Mouse (Mus musculus): ENCODE measurements around the gene Rab19. TPM values are rescaled to one million over a fixed set of nuclear protein-coding genes. Genes with fewer than 3 reads are reported as not detected.
"Not testable (repeated sequence)": the region's sequence is repeated elsewhere in the genome, so short reads cannot be mapped to it uniquely, and the experiment has no call there.

Gene Rab19
- polyA plus RNA-seq, 1 experiment from 2014 or later, result 5.1 TPM

DNA sequence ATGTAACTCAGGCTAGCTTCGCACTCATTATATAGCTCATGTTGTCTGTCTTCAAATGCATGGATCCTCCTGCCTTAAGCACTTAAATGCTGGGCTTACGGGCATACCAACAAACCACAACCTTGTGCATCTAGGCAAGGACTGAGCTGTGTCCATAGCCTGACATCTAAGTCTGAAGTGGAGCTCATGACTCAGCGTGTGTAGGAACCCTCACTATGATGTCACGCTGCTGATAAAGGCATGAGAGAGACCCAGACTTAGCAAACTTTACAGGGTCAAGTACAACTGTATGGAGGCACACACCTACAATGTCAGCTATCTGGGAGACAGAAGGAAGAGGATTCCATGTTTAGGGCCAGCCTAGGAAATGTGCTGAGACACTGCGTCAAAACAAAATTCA lies 25.5 kb downstream of the Rab19 start:
- Histone ChIP-seq H3K4me2 (replicated peaks; ENCODE audit: low read depth) (no peak overlapping the region), H3K4me3 (ENCODE audit: low read depth, low read length) (no peak overlapping the region), H3K9me3 (ENCODE audit: control insufficient read depth, low read length) (no peaks in the 10 kb centered on the region), H3K36me3 (ENCODE audit: control insufficient read depth, insufficient read depth, low read length) (peaks cover 3% of the 10 kb centered on the region; the same call in 1 of the 2 replicates), H3K4me1 (replicated peaks; ENCODE audit: control insufficient read depth, insufficient read depth) (no peaks in the 10 kb centered on the region), H3K9ac (ENCODE audit: low read length) (no peak overlapping the region), H3K27ac (replicated peaks) (no peak overlapping the region), H3K27me3 (ENCODE audit: control insufficient read depth, insufficient read depth, low read length) (no peaks in the 10 kb centered on the region)
- ATAC-seq (ENCODE audit: low FRiP score, low TSS enrichment) (0 out of 2 replicates have a peak, but pooled peaks have one; percentile 67), DNase-seq (ENCODE audit: low spot score) (no peak)
- no peak for TF ChIP-seq EP300 (optimal IDR thresholded peaks at IDR 0.05)
- no peak for TF ChIP-seq CTCF (IDR thresholded peaks at IDR 0.05; ENCODE audit: low read depth)
- 87% methylated on average over 5 of the region's 5 CpGs for WGBS

- TF ChIP-seq CTCF (IDR thresholded peaks at IDR 0.05; ENCODE audit: low read depth) (peak; percentile 55), EP300 (optimal IDR thresholded peaks at IDR 0.05) (no peak)
- DNase-seq (ENCODE audit: low spot score) (no peak), ATAC-seq (ENCODE audit: low FRiP score, low TSS enrichment) (no peak)
- Histone ChIP-seq H3K27me3 (ENCODE audit: control insufficient read depth, insufficient read depth, low read length) (no peaks in the 10 kb centered on the region), H3K4me3 (ENCODE audit: low read depth, low read length) (no peak overlapping the region), H3K36me3 (ENCODE audit: control insufficient read depth, insufficient read depth, low read length) (no peaks in the 10 kb centered on the region), H3K4me2 (replicated peaks; ENCODE audit: low read depth) (no peak overlapping the region), H3K4me1 (replicated peaks; ENCODE audit: control insufficient read depth, insufficient read depth) (no peaks in the 10 kb centered on the region), H3K9ac (ENCODE audit: low read length) (no peak overlapping the region), H3K9me3 (ENCODE audit: control insufficient read depth, low read length) (no peaks in the 10 kb centered on the region), H3K27ac (replicated peaks) (no peak overlapping the region)
- WGBS, result 80% methylated on average over 1 of the region's 1 CpGs
Measured at GRCm38 (mm10) chr6:39414106-39414505, 33.1 kb downstream of the Rab19 start.

GRCm38 (mm10) chr6:39415762-39416161 lies 34.8 kb downstream of the Rab19 start:
- 53% methylated on average over 3 of the region's 5 CpGs for WGBS

GRCm38 (mm10) chr6:39416654-39417053 lies 35.7 kb downstream of the Rab19 start:
- H3K36me3 ChIP-seq (ENCODE audit: control insufficient read depth, insufficient read depth, low read length); H3K9me3 ChIP-seq (ENCODE audit: control insufficient read depth, low read length); H3K27me3 ChIP-seq (ENCODE audit: control insufficient read depth, insufficient read depth, low read length); DNase-seq (ENCODE audit: low spot score); ATAC-seq (ENCODE audit: low FRiP score, low TSS enrichment); H3K4me2 ChIP-seq (replicated peaks; ENCODE audit: low read depth); H3K27ac ChIP-seq (replicated peaks); H3K9ac ChIP-seq (ENCODE audit: low read length); H3K4me1 ChIP-seq (replicated peaks; ENCODE audit: control insufficient read depth, insufficient read depth); H3K4me3 ChIP-seq (ENCODE audit: low read depth, low read length): not testable (repeated sequence)

More at GRCm38 (mm10) chr6:39415762-39416161, 34.8 kb downstream of the Rab19 start:
- DNase-seq (ENCODE audit: low spot score) (peak; percentile 76), ATAC-seq (ENCODE audit: low FRiP score, low TSS enrichment) (no peak)
- no peak overlapping the region for H3K4me2 ChIP-seq (replicated peaks; ENCODE audit: low read depth)
- TF ChIP-seq CTCF (IDR thresholded peaks at IDR 0.05; ENCODE audit: low read depth) (peak; percentile 69), EP300 (optimal IDR thresholded peaks at IDR 0.05) (no peak)
- no peaks in the 10 kb centered on the region for H3K9me3 ChIP-seq (ENCODE audit: control insufficient read depth, low read length)
- H3K4me1 ChIP-seq (replicated peaks; ENCODE audit: control insufficient read depth, insufficient read depth), result no peaks in the 10 kb centered on the region
- H3K27me3 ChIP-seq (ENCODE audit: control insufficient read depth, insufficient read depth, low read length), result no peaks in the 10 kb centered on the region
- H3K27ac ChIP-seq (replicated peaks), result no peak overlapping the region
- H3K4me3 ChIP-seq (ENCODE audit: low read depth, low read length), result no peak overlapping the region
- no peak overlapping the region for H3K9ac ChIP-seq (ENCODE audit: low read length)
- H3K36me3 ChIP-seq (ENCODE audit: control insufficient read depth, insufficient read depth, low read length), result no peaks in the 10 kb centered on the region

DNA sequence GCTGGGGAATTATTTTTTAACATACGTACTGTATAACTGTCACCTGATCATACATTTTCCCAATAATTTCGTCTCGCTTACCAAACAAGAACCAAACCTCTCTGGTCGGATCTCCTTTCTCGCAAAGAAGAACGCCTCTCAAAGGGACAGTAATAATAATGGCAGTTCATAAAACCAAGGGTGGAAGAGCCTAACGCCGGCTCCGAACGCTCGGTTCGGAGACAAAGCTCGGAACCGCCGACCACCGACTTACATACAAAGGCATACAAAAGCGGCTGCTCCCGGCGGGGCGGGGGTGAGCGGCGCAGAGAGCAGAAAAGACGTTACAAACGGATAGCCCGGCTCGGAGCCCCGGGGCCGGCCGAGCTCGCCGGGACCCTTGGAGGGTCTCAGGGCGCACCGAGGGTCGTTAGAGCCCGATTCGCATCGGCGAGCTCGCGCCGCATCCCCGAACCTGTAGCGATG lies 38.4 kb downstream of the Rab19 start:
- TF ChIP-seq CTCF (IDR thresholded peaks at IDR 0.05; ENCODE audit: low read depth) (no peak), EP300 (optimal IDR thresholded peaks at IDR 0.05) (no peak)
- Histone ChIP-seq H3K36me3 (ENCODE audit: control insufficient read depth, insufficient read depth, low read length) (no peaks in the 10 kb centered on the region), H3K4me3 (ENCODE audit: low read depth, low read length) (peak overlapping the region; percentile 98), H3K27ac (replicated peaks) (peak overlapping the region; percentile 93), H3K4me1 (replicated peaks; ENCODE audit: control insufficient read depth, insufficient read depth) (no peaks in the 10 kb centered on the region), H3K4me2 (replicated peaks; ENCODE audit: low read depth) (peak overlapping the region; percentile 78), H3K27me3 (ENCODE audit: control insufficient read depth, insufficient read depth, low read length) (no peaks in the 10 kb centered on the region), H3K9ac (ENCODE audit: low read length) (peak overlapping the region; percentile 92), H3K9me3 (ENCODE audit: control insufficient read depth, low read length) (no peaks in the 10 kb centered on the region)
- ATAC-seq (ENCODE audit: low FRiP score, low TSS enrichment) (no peak), DNase-seq (ENCODE audit: low spot score) (no peak)
- WGBS, result under 1% methylated on average over 43 of the region's 43 CpGs

DNA sequence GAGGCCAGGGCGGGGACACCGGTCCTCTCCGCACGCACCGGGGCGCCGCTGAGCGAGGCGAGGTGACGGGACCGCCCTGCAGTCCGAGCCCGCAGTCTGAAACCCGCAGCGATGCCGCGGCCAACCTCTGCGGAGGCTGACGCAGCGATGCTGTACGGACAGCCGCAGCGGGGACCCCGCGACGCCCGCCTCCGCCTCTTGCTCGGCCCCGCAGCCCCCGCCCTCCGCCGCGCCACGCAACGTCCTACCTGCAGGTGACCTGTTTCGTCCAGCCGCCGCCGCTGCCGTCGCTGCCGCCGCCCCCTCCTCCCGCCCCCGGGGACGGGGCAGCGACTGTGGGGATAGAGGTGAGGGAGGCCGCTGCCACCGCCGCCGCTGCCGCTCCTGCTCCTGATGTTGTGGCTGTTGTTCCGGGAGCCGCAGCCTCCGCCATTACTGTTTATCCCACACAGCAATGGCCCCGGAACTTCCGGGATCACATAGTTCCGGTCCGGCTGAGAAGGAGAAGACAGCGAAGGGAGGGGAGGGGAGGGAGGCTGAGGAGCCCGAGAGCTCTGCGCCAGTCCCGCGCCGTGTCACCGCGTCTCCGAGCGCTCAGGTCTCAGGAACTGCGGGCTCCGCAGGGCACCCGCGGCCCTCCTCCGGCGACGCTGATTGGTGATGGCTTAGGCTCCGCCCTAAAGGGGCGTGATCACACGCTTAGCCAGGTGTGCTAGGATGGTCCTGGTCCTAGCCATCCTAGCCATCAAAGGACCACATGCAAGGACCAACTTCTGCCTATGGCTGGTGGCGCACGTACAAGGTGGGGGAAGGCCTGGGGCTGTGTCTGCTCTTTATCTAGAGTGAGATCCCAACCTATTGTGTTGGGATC lies 39.1 kb downstream of the Rab19 start, which contains the start of gene Mkrn1:
TSS of gene Mkrn1 (minus strand) at position 612 of the 871 bp plus-strand sequence.
- no peaks in the 10 kb centered on the region for H3K4me1 ChIP-seq (replicated peaks; ENCODE audit: control insufficient read depth, insufficient read depth)
- H3K4me3 ChIP-seq (ENCODE audit: low read depth, low read length), result peak within 1 kb of the TSS; percentile 98
- peak within 1 kb of the TSS; percentile 78 for H3K4me2 ChIP-seq (replicated peaks; ENCODE audit: low read depth)
- peak; percentile 89 for DNase-seq (ENCODE audit: low spot score)
- no peak for TF ChIP-seq EP300 (optimal IDR thresholded peaks at IDR 0.05)
- no peak for TF ChIP-seq CTCF (IDR thresholded peaks at IDR 0.05; ENCODE audit: low read depth)
- no peaks in the 10 kb centered on the region for H3K27me3 ChIP-seq (ENCODE audit: control insufficient read depth, insufficient read depth, low read length)
- WGBS, result under 1% methylated on average over 72 of the region's 82 CpGs
- H3K27ac ChIP-seq (replicated peaks), result peak within 1 kb of the TSS; percentile 93
- H3K9ac ChIP-seq (ENCODE audit: low read length), result peak within 1 kb of the TSS; percentile 92
- H3K36me3 ChIP-seq (ENCODE audit: control insufficient read depth, insufficient read depth, low read length), result no peaks in the 10 kb centered on the region
- ATAC-seq (ENCODE audit: low FRiP score, low TSS enrichment), result peak; percentile 95
- H3K9me3 ChIP-seq (ENCODE audit: control insufficient read depth, low read length), result no peaks in the 10 kb centered on the region

Data from stomach, postnatal 0 days (tissue).